Mouse (Mus musculus): ENCODE measurements around the gene Atm. TPM values are rescaled to one million over a fixed set of nuclear protein-coding genes. Genes with fewer than 3 reads are reported as not detected.

Gene Atm
- 7.2 and 8.0 TPM in 2 replicates for polyA plus RNA-seq (2012; rRNA removed)

DNA sequence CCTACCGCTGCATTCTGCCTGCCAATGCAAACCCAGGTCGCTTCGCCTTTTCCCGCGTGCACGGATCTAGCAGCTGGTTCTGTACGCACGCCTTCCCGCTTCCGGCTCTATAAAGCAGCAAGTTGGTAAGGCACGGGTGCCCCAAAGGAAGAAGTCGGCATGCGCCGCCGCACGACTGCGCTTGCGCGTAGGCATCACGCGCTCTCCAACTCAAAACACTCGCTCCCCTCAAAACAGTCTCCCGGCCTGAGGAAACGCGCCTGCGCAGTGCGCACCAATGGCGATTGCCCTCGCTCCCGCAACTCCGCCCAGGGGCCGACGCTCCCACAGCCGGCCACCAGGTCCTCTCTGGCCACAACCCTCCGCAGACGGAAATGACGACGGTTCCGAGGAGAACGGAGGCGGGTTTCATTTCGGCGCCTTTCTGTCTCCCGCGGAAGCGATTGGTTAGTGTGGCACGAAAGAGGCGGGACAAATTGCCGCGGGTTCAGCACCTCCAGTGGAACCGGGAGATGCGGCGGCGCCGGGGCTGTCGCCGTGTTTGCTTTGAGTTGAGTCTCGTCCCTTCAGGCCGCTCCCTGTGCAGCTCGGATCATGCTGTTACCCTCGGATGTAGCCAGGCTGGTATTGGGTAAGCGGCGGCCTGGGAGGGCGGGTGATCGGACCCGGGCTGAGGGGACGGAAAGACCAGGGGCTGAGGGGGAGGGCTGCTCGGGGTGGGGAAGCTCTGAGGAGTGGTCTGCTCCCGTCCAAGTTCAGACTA is at the start of gene Atm, which contains the start of gene Npat:
Gene Atm (minus strand): TSS at position 183 of the 763 bp plus-strand sequence.
Gene Npat (plus strand): TSS at position 490 of the 763 bp plus-strand sequence.
- Histone ChIP-seq H3K27ac (ENCODE audit: insufficient read depth, low read length) (peak within 1 kb of the TSS; percentile 53; the same call in 1 of the 2 replicates), H3K27me3 (ENCODE audit: control insufficient read depth, insufficient read depth, low read length) (no peaks in the 10 kb centered on the region), H3K4me3 (replicated peaks; ENCODE audit: insufficient read depth, low read depth, low read length) (peak within 1 kb of the TSS; percentile 95), H3K4me1 (ENCODE audit: control insufficient read depth, insufficient read depth, low read length) (no peaks in the 10 kb centered on the region; the same call in 1 of the 2 replicates)
- no peak for TF ChIP-seq CTCF (IDR thresholded peaks at IDR 0.05; ENCODE audit: borderline replicate concordance, insufficient read depth, low read depth, low read length)
- peak; percentile 72 for TF ChIP-seq POLR2A (IDR thresholded peaks at IDR 0.05; ENCODE audit: borderline replicate concordance, insufficient read depth, low read length)
- WGBS = under 1% methylated on average over 69 of the region's 69 CpGs
- peak; percentile 99 to 100 for DNase-seq

DNA sequence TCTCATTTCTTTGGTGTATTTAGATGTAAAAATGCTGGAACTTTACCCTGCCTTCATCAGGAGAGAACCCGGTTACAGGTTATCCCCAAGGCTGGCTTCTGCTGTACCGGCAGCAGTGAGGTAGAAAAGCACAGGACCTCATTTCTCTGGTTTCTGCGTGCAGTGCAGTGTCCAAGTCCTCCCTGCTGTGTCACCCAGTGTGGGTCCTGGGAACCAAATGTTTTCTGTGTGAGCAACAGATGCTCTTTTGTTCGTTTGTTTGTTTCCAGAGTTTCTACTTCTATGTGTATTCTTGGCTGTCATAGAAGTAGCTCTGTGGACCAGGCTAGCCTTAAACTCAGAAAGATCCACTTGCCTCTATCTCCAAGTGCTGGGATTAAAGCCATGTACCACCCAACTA is 45.3 kb upstream of the Atm start:
- TF ChIP-seq CTCF (IDR thresholded peaks at IDR 0.05; ENCODE audit: borderline replicate concordance, insufficient read depth, low read depth, low read length) (no peak), POLR2A (IDR thresholded peaks at IDR 0.05; ENCODE audit: borderline replicate concordance, insufficient read depth, low read length) (no peak)

DNA sequence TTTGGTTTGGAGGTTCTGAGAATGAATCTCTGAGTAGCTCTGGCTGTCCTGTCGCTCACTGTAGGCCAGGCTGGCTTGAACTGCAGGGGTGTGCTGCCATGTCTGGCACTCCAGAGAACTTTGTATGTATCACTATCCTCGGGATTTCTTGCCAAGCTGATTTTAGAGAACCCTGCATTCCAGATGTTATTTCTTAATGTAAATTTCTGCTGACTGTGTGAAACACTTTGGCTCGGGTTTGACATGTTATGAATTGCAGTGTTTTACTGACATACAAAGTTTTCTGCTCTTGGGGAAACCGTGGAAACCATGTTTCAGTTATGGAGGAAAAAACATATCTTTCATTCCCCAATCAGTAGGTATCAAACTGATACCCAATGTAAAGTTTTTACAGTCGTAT is 39.2 kb upstream of the Atm start:
- 83% methylated on average over 5 of the region's 5 CpGs for WGBS
- no peaks in the 10 kb centered on the region for H3K4me1 ChIP-seq (ENCODE audit: control insufficient read depth, insufficient read depth, low read length)
- no peak overlapping the region for H3K4me3 ChIP-seq (replicated peaks; ENCODE audit: insufficient read depth, low read depth, low read length)
- TF ChIP-seq POLR2A (IDR thresholded peaks at IDR 0.05; ENCODE audit: borderline replicate concordance, insufficient read depth, low read length) (no peak), CTCF (IDR thresholded peaks at IDR 0.05; ENCODE audit: borderline replicate concordance, insufficient read depth, low read depth, low read length) (no peak)
- H3K27me3 ChIP-seq (ENCODE audit: control insufficient read depth, insufficient read depth, low read length) = no peaks in the 10 kb centered on the region
- H3K27ac ChIP-seq (ENCODE audit: insufficient read depth, low read length) = no peak overlapping the region
- DNase-seq = no peak

More for the DNA sequence above, 45.3 kb upstream of the Atm start:
- H3K4me1 ChIP-seq (ENCODE audit: control insufficient read depth, insufficient read depth, low read length) = no peaks in the 10 kb centered on the region; the same call in 1 of the 2 replicates
- 12% methylated on average over 4 of the region's 4 CpGs for WGBS
- no peak overlapping the region for H3K4me3 ChIP-seq (replicated peaks; ENCODE audit: insufficient read depth, low read depth, low read length)
- no peak overlapping the region for H3K27ac ChIP-seq (ENCODE audit: insufficient read depth, low read length)
- no peaks in the 10 kb centered on the region for H3K27me3 ChIP-seq (ENCODE audit: control insufficient read depth, insufficient read depth, low read length)
- peak; percentile 68 to 77 for DNase-seq

DNA sequence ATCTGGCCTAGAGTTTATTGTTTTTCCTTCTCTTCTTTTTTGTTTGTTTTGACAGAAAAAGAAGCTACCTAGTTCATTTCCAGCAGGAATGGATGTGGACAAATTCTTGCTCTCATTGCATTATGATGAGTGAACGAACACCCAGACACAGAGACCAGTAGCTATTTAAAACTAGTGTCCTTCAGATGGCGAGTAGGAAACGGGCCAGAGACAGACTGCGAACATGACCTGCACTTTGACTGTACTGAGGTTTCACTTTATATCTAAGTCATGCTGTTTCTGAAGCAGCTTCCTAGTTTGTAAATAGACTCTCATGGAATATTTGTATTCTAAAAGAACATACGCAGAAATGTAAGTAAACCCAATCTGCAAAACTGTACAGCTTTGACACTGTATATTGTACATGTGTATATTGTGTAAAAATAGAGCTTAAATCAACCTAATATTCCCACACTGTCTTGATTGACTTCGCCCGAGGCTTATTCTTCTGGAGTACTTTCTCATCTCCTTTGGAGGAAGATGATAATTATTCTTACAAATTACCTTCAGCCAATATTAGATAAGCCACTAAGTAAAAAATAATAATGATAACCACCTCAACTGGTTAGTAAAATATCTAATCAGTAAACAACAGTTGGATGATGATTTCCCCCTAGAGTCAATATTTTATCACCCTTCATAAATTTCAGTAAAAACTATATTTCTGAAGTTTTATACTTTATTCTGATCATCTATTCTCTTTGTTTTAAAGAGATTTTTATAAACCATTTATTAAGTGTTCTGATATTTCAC is 36.2 kb upstream of the Atm start:
- no peaks in the 10 kb centered on the region for H3K27me3 ChIP-seq (ENCODE audit: control insufficient read depth, insufficient read depth, low read length)
- 82% methylated on average over 7 of the region's 7 CpGs for WGBS
- no peak for TF ChIP-seq POLR2A (IDR thresholded peaks at IDR 0.05; ENCODE audit: borderline replicate concordance, insufficient read depth, low read length)
- no peak for TF ChIP-seq CTCF (IDR thresholded peaks at IDR 0.05; ENCODE audit: borderline replicate concordance, insufficient read depth, low read depth, low read length)

DNA sequence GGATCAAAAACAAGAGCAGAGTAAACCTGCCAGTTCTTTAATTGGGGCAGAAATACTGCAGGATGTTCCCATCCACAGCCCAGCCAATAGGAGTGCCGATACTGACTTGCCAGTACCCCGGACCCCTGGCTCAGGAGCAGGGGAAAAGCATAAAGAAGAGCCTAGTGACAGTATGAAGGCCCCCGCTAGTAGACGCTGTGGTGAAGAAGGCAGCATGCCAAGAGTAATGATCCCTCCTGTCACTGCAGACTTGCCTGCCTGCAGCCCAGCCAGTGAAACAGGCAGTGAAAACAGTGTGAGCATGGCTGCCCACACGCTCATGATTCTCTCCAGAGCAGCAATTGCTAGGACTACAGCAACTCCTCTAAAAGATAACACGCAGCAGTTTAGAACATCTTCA is 34.1 kb upstream of the Atm start:
- H3K27ac ChIP-seq (ENCODE audit: insufficient read depth, low read length) = no peak overlapping the region
- H3K4me1 ChIP-seq (ENCODE audit: control insufficient read depth, insufficient read depth, low read length) = no peaks in the 10 kb centered on the region
- H3K27me3 ChIP-seq (ENCODE audit: control insufficient read depth, insufficient read depth, low read length) = no peaks in the 10 kb centered on the region
- 42% methylated on average over 6 of the region's 6 CpGs for WGBS
- TF ChIP-seq CTCF (IDR thresholded peaks at IDR 0.05; ENCODE audit: borderline replicate concordance, insufficient read depth, low read depth, low read length) (peak; percentile 44; the same call in 1 of the 2 replicates), POLR2A (IDR thresholded peaks at IDR 0.05; ENCODE audit: borderline replicate concordance, insufficient read depth, low read length) (no peak)
- peak; percentile 34 to 41 for DNase-seq
- H3K4me3 ChIP-seq (replicated peaks; ENCODE audit: insufficient read depth, low read depth, low read length) = no peak overlapping the region

More for the DNA sequence above, 36.2 kb upstream of the Atm start:
- DNase-seq = no peak
- Histone ChIP-seq H3K4me3 (replicated peaks; ENCODE audit: insufficient read depth, low read depth, low read length) (no peak overlapping the region), H3K4me1 (ENCODE audit: control insufficient read depth, insufficient read depth, low read length) (no peaks in the 10 kb centered on the region), H3K27ac (ENCODE audit: insufficient read depth, low read length) (no peak overlapping the region)

DNA sequence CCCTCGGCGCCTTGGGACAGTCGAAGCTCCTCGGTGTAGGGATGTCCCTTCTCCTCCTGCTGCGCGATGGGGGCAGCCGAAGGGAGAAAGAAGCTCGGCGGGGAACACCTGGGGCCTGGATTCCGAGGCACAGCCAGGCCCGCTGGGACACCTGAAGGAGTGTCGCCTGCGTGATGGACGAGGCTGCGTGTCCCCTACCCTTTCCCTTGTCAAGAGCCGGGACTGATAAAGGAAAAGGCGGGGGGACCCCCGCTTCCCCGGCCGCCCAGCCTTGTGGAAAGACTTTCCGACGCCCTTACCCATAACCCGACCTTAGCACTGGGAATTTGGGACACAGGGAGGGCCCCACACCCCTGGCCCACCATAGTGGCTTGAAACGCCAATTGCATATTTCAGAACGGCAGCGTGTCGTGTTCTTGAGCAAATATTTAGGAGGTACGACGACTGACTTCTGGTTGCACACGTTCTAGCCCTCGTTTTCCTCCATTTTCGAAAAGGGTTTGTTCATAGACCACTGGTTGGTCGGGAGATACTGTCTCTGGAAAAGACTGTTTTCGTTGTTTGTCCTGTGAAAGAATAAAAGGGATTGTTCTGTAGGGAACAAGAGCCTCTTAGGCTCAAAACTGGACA is 911 bp upstream of the Atm start:
- WGBS = under 1% methylated on average over 34 of the region's 34 CpGs
- no peaks in the 10 kb centered on the region; the same call in 1 of the 2 replicates for H3K4me1 ChIP-seq (ENCODE audit: control insufficient read depth, insufficient read depth, low read length)
- H3K27me3 ChIP-seq (ENCODE audit: control insufficient read depth, insufficient read depth, low read length) = no peaks in the 10 kb centered on the region
- no peak for DNase-seq
- TF ChIP-seq POLR2A (IDR thresholded peaks at IDR 0.05; ENCODE audit: borderline replicate concordance, insufficient read depth, low read length) = no peak
- 0 out of 2 replicates have a peak overlapping the region, but pooled peaks have one; percentile 53 for H3K27ac ChIP-seq (ENCODE audit: insufficient read depth, low read length)
- peak overlapping the region; percentile 95 for H3K4me3 ChIP-seq (replicated peaks; ENCODE audit: insufficient read depth, low read depth, low read length)
